Mouse (Mus musculus) erythroblast, embryonic 14.5 days (primary cell): ENCODE measurements around the gene BC052040.

Experiments used
- GATA1 ChIP-seq: IDR thresholded peaks from 2 replicates; pipeline ENCODE4 v1.6.1; 2012; ENCODE audit warnings: low read length, inconsistent platforms, mixed read lengths
- TAL1 ChIP-seq: IDR thresholded peaks from 3 replicates; pipeline ENCODE4 v1.6.1; 2012; ENCODE audit warnings: low read length, inconsistent platforms, mixed read lengths

- TF ChIP-seq TAL1 (no peak), GATA1 (no peak)
Measured at GRCm38 (mm10) chr2:115798839-115799238, 217.3 kb downstream of the BC052040 start.
